Mouse (Mus musculus): ENCODE measurements around the gene Syn3. TPM values are rescaled to one million over a fixed set of nuclear protein-coding genes. Genes with fewer than 3 reads are reported as not detected.
A peak's percentile ranks its signal among the peaks of the same experiment; 100 is the strongest.

Gene Syn3
- polyA plus RNA-seq, 1 experiment from 2014 or later: 0.22 TPM

DNA sequence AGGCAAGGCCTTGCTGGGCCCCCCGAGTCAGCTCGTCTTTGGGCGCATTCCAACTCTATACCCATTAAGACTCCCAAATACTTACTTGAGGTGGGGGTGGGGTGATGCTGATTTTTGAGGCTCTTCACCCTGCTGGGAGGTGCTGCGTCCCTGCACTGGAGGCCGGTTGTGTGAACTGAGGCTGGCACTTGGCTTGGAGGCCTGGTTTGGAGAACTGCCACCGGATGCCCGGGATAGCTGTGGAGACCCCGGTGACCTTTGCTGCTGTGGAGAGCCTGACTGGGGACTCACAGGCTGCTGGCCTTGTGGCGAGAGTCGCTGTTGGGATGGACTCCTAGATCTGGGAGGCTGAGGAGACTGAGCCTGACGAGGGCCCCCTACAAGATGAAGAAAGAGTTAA, 441.4 kb downstream of the Syn3 start:
- H3K9me3 ChIP-seq (replicated peaks; ENCODE audit: control insufficient read depth, low read length): no peaks in the 10 kb centered on the region
- no peak overlapping the region for H3K27ac ChIP-seq (ENCODE audit: low read length)
- H3K27me3 ChIP-seq (ENCODE audit: control insufficient read depth, insufficient read depth, low read depth, low read length): no peaks in the 10 kb centered on the region
- H3K4me3 ChIP-seq (ENCODE audit: low read depth, low read length): no peak overlapping the region
- H3K4me1 ChIP-seq (ENCODE audit: control insufficient read depth, low read depth, low read length): peaks cover 8% of the 10 kb centered on the region
- 90% methylated on average over 11 of the region's 11 CpGs for WGBS (ENCODE audit: insufficient replicate concordance)
- H3K36me3 ChIP-seq (ENCODE audit: control insufficient read depth, insufficient read depth): 0 out of 2 replicates have a peak, but pooled peaks cover 5% of the 10 kb centered on the region
- no peak overlapping the region for H3K9ac ChIP-seq (ENCODE audit: low read depth, low read length)
- ATAC-seq (ENCODE audit: low read depth): no peak
- H3K4me2 ChIP-seq (ENCODE audit: low read depth, low read length): no peak overlapping the region

DNA sequence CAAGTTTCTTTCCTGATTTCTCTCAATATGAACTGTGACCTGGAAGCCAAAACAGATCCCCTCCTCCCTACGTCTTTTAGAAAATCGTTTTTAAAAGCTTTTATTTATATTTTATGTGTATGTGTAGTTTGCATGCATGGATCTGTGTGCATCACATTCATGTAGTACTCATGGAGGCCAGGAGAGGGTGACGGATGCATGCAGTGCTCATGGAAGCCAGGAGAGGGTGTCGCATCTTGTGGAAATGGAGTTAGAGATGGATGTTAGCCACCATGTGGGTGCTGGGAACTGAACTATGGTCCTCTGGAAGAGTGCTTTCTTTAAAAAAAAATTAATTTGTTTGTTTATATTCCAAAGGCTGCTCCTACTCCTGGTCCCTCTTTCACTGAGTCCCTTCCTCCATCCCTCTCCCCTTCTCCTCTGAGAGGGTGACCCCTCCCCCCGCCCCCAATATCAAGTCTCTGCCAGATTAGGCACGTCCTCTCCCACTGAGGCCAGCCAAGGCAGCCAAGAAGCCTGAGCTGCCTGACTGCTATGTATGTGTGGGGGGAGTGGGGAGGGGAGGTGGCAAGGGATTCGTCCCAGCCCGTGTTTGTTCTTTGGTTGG, 442.3 kb downstream of the Syn3 start:
- no peak overlapping the region for H3K4me3 ChIP-seq (ENCODE audit: low read depth, low read length)
- WGBS (ENCODE audit: insufficient replicate concordance): 80% methylated on average over 8 of the region's 8 CpGs

DNA sequence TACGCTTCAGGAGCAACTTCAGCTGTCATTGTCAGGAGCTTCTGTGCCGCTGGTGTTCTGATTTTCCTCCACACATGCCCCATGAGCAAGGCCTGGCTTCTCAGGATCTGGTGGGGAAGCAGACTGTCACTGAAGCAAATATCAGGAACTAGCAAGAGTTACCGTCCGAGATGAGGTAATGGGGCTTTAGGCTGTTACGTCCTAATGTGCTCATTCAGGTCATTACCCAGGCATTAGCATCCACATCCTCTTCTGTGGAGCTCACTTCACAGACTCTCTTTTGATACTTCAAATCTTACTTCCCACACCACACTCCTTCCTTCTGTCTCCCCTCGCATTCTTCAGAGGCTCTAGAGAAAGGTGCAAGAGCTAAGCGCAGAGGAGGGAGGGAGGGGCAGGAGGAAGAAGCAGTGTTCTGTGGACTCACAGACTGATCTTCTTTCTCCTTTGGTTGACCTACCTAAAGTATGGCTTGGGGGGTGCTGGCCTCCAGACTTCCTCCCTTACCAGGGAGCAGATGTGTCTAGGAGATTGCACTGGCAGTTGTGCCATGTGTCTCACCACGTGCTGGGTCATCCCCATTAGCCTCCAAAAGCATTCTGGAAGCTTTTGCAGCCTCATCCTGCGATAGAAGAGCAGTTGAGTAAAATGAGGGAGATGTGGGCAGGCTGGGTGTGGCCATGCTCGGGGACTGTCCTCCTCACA, 445.7 kb downstream of the Syn3 start:
- H3K27ac ChIP-seq (ENCODE audit: low read length): peak overlapping the region; percentile 45; the same call in 1 of the 2 replicates
- ATAC-seq (ENCODE audit: low read depth): peak; percentile 75
- WGBS (ENCODE audit: insufficient replicate concordance): 30% methylated on average over 10 of the region's 10 CpGs

More for the DNA sequence above, 442.3 kb downstream of the Syn3 start:
- Histone ChIP-seq H3K9me3 (replicated peaks; ENCODE audit: control insufficient read depth, low read length) (no peaks in the 10 kb centered on the region), H3K36me3 (ENCODE audit: control insufficient read depth, insufficient read depth) (peaks cover 7% of the 10 kb centered on the region), H3K27ac (ENCODE audit: low read length) (no peak overlapping the region), H3K4me1 (ENCODE audit: control insufficient read depth, low read depth, low read length) (peaks cover 13% of the 10 kb centered on the region), H3K9ac (ENCODE audit: low read depth, low read length) (no peak overlapping the region), H3K4me2 (ENCODE audit: low read depth, low read length) (no peak overlapping the region), H3K27me3 (ENCODE audit: control insufficient read depth, insufficient read depth, low read depth, low read length) (no peaks in the 10 kb centered on the region)
- ATAC-seq (ENCODE audit: low read depth): no peak

DNA sequence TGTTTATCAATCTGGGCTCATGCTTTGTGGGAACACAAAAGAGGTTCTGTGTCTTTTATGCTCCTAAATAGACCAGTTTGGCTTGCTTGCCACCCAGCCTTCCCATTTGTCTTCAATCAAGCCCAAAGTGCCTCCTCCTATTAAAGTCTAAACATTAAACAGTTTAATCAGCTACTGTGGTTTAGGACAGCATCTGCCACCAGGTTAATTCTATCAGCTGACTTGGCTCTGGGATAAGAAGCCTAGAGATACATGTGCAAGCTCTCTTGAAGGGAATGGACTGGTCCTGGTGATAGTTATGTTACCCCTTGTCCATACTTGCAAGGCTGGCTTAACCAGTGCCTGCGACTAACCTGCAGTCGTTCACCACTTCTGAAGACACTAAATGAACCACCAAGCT, 448.2 kb downstream of the Syn3 start:
- no peak overlapping the region for H3K4me3 ChIP-seq (ENCODE audit: low read depth, low read length)
- no peaks in the 10 kb centered on the region for H3K27me3 ChIP-seq (ENCODE audit: control insufficient read depth, insufficient read depth, low read depth, low read length)
- H3K27ac ChIP-seq (ENCODE audit: low read length): no peak overlapping the region
- no peak overlapping the region for H3K4me2 ChIP-seq (ENCODE audit: low read depth, low read length)
- 85% methylated on average over 2 of the region's 2 CpGs for WGBS (ENCODE audit: insufficient replicate concordance)
- no peak overlapping the region for H3K9ac ChIP-seq (ENCODE audit: low read depth, low read length)
- H3K9me3 ChIP-seq (replicated peaks; ENCODE audit: control insufficient read depth, low read length): no peaks in the 10 kb centered on the region
- peaks cover 13% of the 10 kb centered on the region for H3K4me1 ChIP-seq (ENCODE audit: control insufficient read depth, low read depth, low read length)
- H3K36me3 ChIP-seq (ENCODE audit: control insufficient read depth, insufficient read depth): peaks cover 53% of the 10 kb centered on the region
- ATAC-seq (ENCODE audit: low read depth): no peak

More for the DNA sequence above, 445.7 kb downstream of the Syn3 start:
- no peak overlapping the region for H3K4me3 ChIP-seq (ENCODE audit: low read depth, low read length)
- peaks cover 13% of the 10 kb centered on the region for H3K4me1 ChIP-seq (ENCODE audit: control insufficient read depth, low read depth, low read length)
- no peak overlapping the region for H3K9ac ChIP-seq (ENCODE audit: low read depth, low read length)
- no peak overlapping the region for H3K4me2 ChIP-seq (ENCODE audit: low read depth, low read length)
- H3K36me3 ChIP-seq (ENCODE audit: control insufficient read depth, insufficient read depth): peaks cover 32% of the 10 kb centered on the region
- H3K9me3 ChIP-seq (replicated peaks; ENCODE audit: control insufficient read depth, low read length): no peaks in the 10 kb centered on the region
- H3K27me3 ChIP-seq (ENCODE audit: control insufficient read depth, insufficient read depth, low read depth, low read length): no peaks in the 10 kb centered on the region

DNA sequence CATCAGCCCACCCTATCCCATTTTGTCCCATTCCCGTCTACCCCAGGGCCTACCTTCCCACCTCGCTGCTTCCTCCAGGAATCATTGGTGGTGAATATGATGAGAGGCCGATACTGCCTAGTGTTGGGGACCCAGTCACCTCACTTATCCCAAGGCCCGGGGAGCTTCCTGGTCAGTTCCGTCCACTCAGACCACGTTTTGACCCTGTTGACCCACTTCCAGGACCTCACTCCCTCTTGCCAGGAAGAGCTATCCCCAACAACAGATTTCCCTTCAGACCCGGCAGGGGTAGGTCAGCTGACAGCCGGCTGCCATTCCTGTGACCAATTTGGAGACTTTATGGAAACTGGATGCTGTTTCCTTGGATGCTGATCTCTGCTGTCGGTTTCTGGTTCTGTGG, 450.9 kb downstream of the Syn3 start:
- 83% methylated on average over 9 of the region's 9 CpGs for WGBS (ENCODE audit: insufficient replicate concordance)

DNA sequence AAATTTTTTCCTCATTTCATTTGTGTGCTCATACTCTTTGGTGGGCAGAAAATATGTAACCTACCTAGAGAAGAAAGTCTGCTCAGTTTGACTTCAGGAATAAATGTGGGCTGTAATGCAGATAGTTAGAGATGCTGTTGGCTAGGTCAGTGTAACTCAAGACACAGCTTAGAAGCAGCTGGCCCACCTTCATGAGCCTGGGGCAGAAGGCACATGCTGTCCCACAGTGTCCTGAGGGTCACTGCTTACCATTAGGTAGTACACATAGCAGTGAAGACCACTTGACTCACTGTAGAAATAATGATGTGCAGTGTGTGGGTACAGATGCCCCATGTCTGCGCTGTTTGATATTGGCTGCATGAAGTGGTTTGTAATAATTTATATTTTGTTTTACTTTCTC, 452.3 kb downstream of the Syn3 start:
- H3K4me2 ChIP-seq (ENCODE audit: low read depth, low read length): no peak overlapping the region
- 91% methylated on average over 1 of the region's 1 CpGs for WGBS (ENCODE audit: insufficient replicate concordance)
- H3K4me3 ChIP-seq (ENCODE audit: low read depth, low read length): no peak overlapping the region
- peaks cover 78% of the 10 kb centered on the region for H3K36me3 ChIP-seq (ENCODE audit: control insufficient read depth, insufficient read depth)
- H3K27me3 ChIP-seq (ENCODE audit: control insufficient read depth, insufficient read depth, low read depth, low read length): no peaks in the 10 kb centered on the region
- H3K9ac ChIP-seq (ENCODE audit: low read depth, low read length): no peak overlapping the region
- no peaks in the 10 kb centered on the region; the same call in 1 of the 2 replicates for H3K4me1 ChIP-seq (ENCODE audit: control insufficient read depth, low read depth, low read length)
- H3K9me3 ChIP-seq (replicated peaks; ENCODE audit: control insufficient read depth, low read length): no peaks in the 10 kb centered on the region
- no peak for ATAC-seq (ENCODE audit: low read depth)
- no peak overlapping the region for H3K27ac ChIP-seq (ENCODE audit: low read length)

More for the DNA sequence above, 450.9 kb downstream of the Syn3 start:
- Histone ChIP-seq H3K27me3 (ENCODE audit: control insufficient read depth, insufficient read depth, low read depth, low read length) (no peaks in the 10 kb centered on the region), H3K27ac (ENCODE audit: low read length) (no peak overlapping the region), H3K9ac (ENCODE audit: low read depth, low read length) (no peak overlapping the region), H3K4me1 (ENCODE audit: control insufficient read depth, low read depth, low read length) (peaks cover 6% of the 10 kb centered on the region), H3K4me3 (ENCODE audit: low read depth, low read length) (no peak overlapping the region), H3K36me3 (ENCODE audit: control insufficient read depth, insufficient read depth) (peaks cover 70% of the 10 kb centered on the region), H3K9me3 (replicated peaks; ENCODE audit: control insufficient read depth, low read length) (no peaks in the 10 kb centered on the region), H3K4me2 (ENCODE audit: low read depth, low read length) (no peak overlapping the region)
- ATAC-seq (ENCODE audit: low read depth): no peak

DNA sequence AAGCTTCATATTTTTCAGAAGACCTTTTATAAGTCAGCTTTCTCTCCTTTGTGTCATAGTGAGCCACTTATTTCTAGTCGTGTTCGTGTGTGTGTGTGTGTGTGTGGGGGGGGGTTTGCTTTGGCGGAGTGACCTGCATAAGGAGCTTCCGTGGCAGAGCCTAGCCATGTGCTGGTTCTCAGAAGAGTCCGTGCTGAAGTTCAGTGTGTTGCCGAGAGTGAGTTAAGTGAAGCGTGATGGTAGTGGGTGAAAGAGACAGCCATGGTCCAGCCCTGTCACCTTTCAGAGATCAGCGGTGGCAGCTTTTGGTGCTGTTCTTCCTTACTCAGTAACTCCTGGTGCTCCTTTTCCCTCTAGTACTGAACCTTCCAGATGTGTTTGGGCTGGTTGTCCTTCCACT, 454.6 kb downstream of the Syn3 start:
- Histone ChIP-seq H3K4me2 (ENCODE audit: low read depth, low read length) (no peak overlapping the region), H3K27me3 (ENCODE audit: control insufficient read depth, insufficient read depth, low read depth, low read length) (no peaks in the 10 kb centered on the region), H3K27ac (ENCODE audit: low read length) (no peak overlapping the region), H3K4me3 (ENCODE audit: low read depth, low read length) (no peak overlapping the region), H3K36me3 (ENCODE audit: control insufficient read depth, insufficient read depth) (peaks cover 58% of the 10 kb centered on the region), H3K4me1 (ENCODE audit: control insufficient read depth, low read depth, low read length) (no peaks in the 10 kb centered on the region), H3K9me3 (replicated peaks; ENCODE audit: control insufficient read depth, low read length) (no peaks in the 10 kb centered on the region), H3K9ac (ENCODE audit: low read depth, low read length) (no peak overlapping the region)
- ATAC-seq (ENCODE audit: low read depth): no peak
- WGBS (ENCODE audit: insufficient replicate concordance): 92% methylated on average over 8 of the region's 8 CpGs

DNA sequence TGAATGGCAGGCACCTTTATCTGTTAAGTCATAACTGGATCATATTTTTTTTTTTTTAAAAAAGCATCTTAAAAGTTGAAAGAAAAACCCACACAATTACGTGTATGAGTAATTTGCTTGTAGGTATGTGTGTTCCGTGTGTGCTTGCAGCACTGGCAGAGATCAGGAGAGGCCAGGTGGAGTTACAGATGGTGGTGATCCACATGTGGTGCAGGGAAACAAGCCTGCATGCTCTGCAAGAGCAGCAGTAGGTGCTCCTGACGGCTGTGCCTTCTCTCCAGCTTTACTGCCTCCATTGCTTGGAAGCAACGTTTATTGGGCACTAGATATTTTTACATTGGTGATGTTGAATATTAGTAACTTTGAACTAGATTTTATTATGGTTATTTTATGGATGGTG, 455.0 kb downstream of the Syn3 start:
- Histone ChIP-seq H3K36me3 (ENCODE audit: control insufficient read depth, insufficient read depth) (peaks cover 59% of the 10 kb centered on the region), H3K27me3 (ENCODE audit: control insufficient read depth, insufficient read depth, low read depth, low read length) (no peaks in the 10 kb centered on the region), H3K4me2 (ENCODE audit: low read depth, low read length) (no peak overlapping the region), H3K27ac (ENCODE audit: low read length) (no peak overlapping the region), H3K9me3 (replicated peaks; ENCODE audit: control insufficient read depth, low read length) (no peaks in the 10 kb centered on the region), H3K9ac (ENCODE audit: low read depth, low read length) (no peak overlapping the region), H3K4me1 (ENCODE audit: control insufficient read depth, low read depth, low read length) (no peaks in the 10 kb centered on the region), H3K4me3 (ENCODE audit: low read depth, low read length) (no peak overlapping the region)
- WGBS (ENCODE audit: insufficient replicate concordance): 77% methylated on average over 4 of the region's 4 CpGs
- no peak for ATAC-seq (ENCODE audit: low read depth)

DNA sequence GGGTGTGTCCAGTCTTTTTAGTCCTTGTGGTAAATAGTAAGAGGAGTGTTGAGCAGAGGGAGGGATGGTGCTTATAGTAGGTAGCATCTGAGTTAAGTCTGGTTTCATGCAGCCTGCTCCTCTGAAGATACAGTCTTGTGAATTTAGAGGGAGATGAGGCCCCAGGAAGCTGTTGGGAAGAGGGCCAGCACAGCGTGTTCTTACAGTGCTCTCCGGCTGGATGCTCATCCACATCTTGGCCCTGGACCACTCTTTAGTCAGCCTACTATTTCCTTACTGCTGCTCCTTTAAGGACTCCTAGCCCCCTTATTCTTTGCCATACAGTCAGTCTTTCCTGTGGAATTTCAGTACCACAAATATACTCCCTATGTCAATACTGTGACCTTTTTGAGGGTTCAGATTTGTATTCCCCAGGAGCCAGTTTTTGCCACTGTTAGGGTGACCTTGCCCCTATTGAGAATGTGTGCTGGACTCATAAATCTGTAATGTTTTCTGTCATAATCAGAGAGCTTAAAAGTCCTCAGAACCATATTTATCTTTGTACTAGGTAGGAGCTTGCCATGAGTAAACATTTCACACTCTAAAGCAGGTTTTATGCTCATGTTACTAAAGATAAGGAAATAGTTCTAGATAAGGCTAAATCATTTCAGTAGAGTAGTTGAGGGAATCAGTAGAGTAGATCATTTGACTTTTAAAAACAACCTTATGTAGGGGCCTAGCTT, 464.5 kb downstream of the Syn3 start:
- Histone ChIP-seq H3K4me2 (ENCODE audit: low read depth, low read length) (no peak overlapping the region), H3K4me3 (ENCODE audit: low read depth, low read length) (no peak overlapping the region), H3K9me3 (replicated peaks; ENCODE audit: control insufficient read depth, low read length) (no peaks in the 10 kb centered on the region), H3K36me3 (ENCODE audit: control insufficient read depth, insufficient read depth) (peaks cover 60% of the 10 kb centered on the region), H3K4me1 (ENCODE audit: control insufficient read depth, low read depth, low read length) (no peaks in the 10 kb centered on the region), H3K9ac (ENCODE audit: low read depth, low read length) (no peak overlapping the region), H3K27me3 (ENCODE audit: control insufficient read depth, insufficient read depth, low read depth, low read length) (no peaks in the 10 kb centered on the region), H3K27ac (ENCODE audit: low read length) (0 out of 2 replicates have a peak overlapping the region, but pooled peaks have one; percentile 25)
- ATAC-seq (ENCODE audit: low read depth): peak; percentile 55
- WGBS (ENCODE audit: insufficient replicate concordance): 83% methylated on average over 2 of the region's 2 CpGs
